Mouse (Mus musculus): ENCODE data around the gene Crkl.

Gene Crkl

DNA sequence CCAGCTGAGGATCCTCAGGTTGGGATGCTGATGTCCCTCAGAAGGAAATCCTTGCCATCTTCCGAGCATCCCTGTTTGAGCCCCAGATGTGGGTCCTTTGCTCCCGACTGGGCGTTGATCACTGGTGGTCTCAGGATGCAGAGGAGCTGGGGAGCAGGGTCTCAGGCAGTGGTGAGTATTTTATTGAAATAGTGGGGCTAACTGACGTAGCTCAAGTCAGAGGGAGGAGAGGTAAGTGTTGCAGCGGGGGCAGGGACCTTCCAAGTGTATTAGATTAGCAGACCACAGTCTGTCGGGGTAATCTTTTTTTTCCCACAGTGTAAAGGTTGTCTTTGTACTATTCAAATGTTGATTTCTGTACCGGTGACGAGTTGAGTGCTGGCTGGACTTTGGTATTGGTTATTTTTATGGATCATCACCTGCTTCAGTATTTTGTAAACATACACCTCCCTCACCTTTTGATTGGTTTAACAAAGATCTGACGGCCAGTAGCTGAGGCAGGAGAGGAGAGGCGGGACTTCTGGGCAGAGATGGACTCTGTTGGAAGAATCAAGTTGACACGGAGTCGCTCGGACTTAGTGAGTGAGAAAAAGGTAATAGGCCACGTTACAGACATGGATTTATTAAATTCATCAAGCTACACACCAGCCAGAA lies 81.0 kb downstream of the Crkl start:
- TF ChIP-seq GATA4 (IDR thresholded peaks at IDR 0.05; ENCODE audit: insufficient replicate concordance, low read length), result no peak

DNA sequence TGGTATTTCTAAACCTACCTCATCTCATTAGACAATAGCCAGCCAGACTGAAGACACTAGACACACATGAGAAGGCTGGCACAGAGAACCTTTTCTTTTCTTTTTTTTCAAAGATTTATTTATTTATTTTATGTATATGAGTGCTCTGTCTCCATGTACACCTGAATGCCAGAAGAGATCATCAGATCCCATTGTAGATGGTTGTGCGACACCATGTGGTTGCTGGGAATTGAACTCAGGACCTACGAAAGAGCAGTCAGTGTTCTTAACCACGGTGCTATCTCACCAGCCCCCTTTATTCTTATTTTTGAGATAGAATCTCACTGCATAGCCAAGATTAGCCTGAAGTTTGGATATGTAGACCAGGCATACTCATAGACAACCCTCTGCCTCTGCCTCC lies 84.8 kb downstream of the Crkl start:
- no peak for TF ChIP-seq GATA4 (IDR thresholded peaks at IDR 0.05; ENCODE audit: insufficient replicate concordance, low read length)

Data from liver, adult (tissue).